Mouse (Mus musculus): ENCODE measurements at regions not wholly inside any gene's neighbourhood (a gene's known extent, or its start where the extent isn't known, plus 50 kb on each side); places are given as distances from the start of the nearest gene placed in this dataset.

- H3K4me1 ChIP-seq (ENCODE audit: control insufficient read depth, insufficient read depth, low read length): no peaks in the 10 kb centered on the region
- TF ChIP-seq POLR2A (IDR thresholded peaks at IDR 0.05; ENCODE audit: control insufficient read depth, low read depth, low read length) (no peak), CTCF (IDR thresholded peaks at IDR 0.05; ENCODE audit: control insufficient read depth, insufficient read depth, insufficient replicate concordance, low read depth, low read length) (no peak)
- H3K27me3 ChIP-seq (ENCODE audit: control insufficient read depth, insufficient read depth, low read length): no peaks in the 10 kb centered on the region
- H3K36me3 ChIP-seq (ENCODE audit: control insufficient read depth, insufficient read depth, low read length): no peaks in the 10 kb centered on the region
- H3K27ac ChIP-seq (ENCODE audit: control insufficient read depth, insufficient read depth, low read depth, low read length): no peak overlapping the region
- no peak overlapping the region for H3K4me3 ChIP-seq (ENCODE audit: control insufficient read depth, low read depth, low read length)
These were observed 402.7 kb downstream of the Gsdmc2 start for GRCm38 (mm10) chr15:63442146-63442780.

- Histone ChIP-seq H3K4me1 (ENCODE audit: control insufficient read depth, insufficient read depth, low read length) (no peaks in the 10 kb centered on the region), H3K4me3 (ENCODE audit: control insufficient read depth, low read depth, low read length) (no peak overlapping the region), H3K36me3 (ENCODE audit: control insufficient read depth, insufficient read depth, low read length) (no peaks in the 10 kb centered on the region), H3K27ac (ENCODE audit: control insufficient read depth, insufficient read depth, low read depth, low read length) (no peak overlapping the region), H3K27me3 (ENCODE audit: control insufficient read depth, insufficient read depth, low read length) (no peaks in the 10 kb centered on the region)
- TF ChIP-seq POLR2A (IDR thresholded peaks at IDR 0.05; ENCODE audit: control insufficient read depth, low read depth, low read length): no peak
- no peak for TF ChIP-seq CTCF (IDR thresholded peaks at IDR 0.05; ENCODE audit: control insufficient read depth, insufficient read depth, insufficient replicate concordance, low read depth, low read length)
These were observed 432.3 kb downstream of the Gsdmc2 start for GRCm38 (mm10) chr15:63412649-63413048.

- Histone ChIP-seq H3K4me3 (ENCODE audit: control insufficient read depth, low read depth, low read length) (no peak overlapping the region), H3K27ac (ENCODE audit: control insufficient read depth, insufficient read depth, low read depth, low read length) (no peak overlapping the region), H3K36me3 (ENCODE audit: control insufficient read depth, insufficient read depth, low read length) (no peaks in the 10 kb centered on the region), H3K27me3 (ENCODE audit: control insufficient read depth, insufficient read depth, low read length) (no peaks in the 10 kb centered on the region), H3K4me1 (ENCODE audit: control insufficient read depth, insufficient read depth, low read length) (no peaks in the 10 kb centered on the region)
- TF ChIP-seq CTCF (IDR thresholded peaks at IDR 0.05; ENCODE audit: control insufficient read depth, insufficient read depth, insufficient replicate concordance, low read depth, low read length) (no peak), POLR2A (IDR thresholded peaks at IDR 0.05; ENCODE audit: control insufficient read depth, low read depth, low read length) (no peak)
These were observed 433.2 kb downstream of the Gsdmc2 start for GRCm38 (mm10) chr15:63411771-63412118.

GRCm38 (mm10) chr15:63410994-63411770, 433.8 kb downstream of the Gsdmc2 start:
- Histone ChIP-seq H3K4me3 (ENCODE audit: control insufficient read depth, low read depth, low read length) (no peak overlapping the region), H3K27me3 (ENCODE audit: control insufficient read depth, insufficient read depth, low read length) (no peaks in the 10 kb centered on the region)
- TF ChIP-seq POLR2A (IDR thresholded peaks at IDR 0.05; ENCODE audit: control insufficient read depth, low read depth, low read length) (no peak), CTCF (IDR thresholded peaks at IDR 0.05; ENCODE audit: control insufficient read depth, insufficient read depth, insufficient replicate concordance, low read depth, low read length) (no peak)

GRCm38 (mm10) chr15:63400445-63400844, 444.5 kb downstream of the Gsdmc2 start:
- no peak overlapping the region for H3K4me3 ChIP-seq (ENCODE audit: control insufficient read depth, low read depth, low read length)
- H3K27ac ChIP-seq (ENCODE audit: control insufficient read depth, insufficient read depth, low read depth, low read length): no peak overlapping the region
- TF ChIP-seq POLR2A (IDR thresholded peaks at IDR 0.05; ENCODE audit: control insufficient read depth, low read depth, low read length) (no peak), CTCF (IDR thresholded peaks at IDR 0.05; ENCODE audit: control insufficient read depth, insufficient read depth, insufficient replicate concordance, low read depth, low read length) (no peak)
- no peaks in the 10 kb centered on the region for H3K36me3 ChIP-seq (ENCODE audit: control insufficient read depth, insufficient read depth, low read length)
- no peaks in the 10 kb centered on the region for H3K4me1 ChIP-seq (ENCODE audit: control insufficient read depth, insufficient read depth, low read length)
- H3K27me3 ChIP-seq (ENCODE audit: control insufficient read depth, insufficient read depth, low read length): no peaks in the 10 kb centered on the region

More at GRCm38 (mm10) chr15:63410994-63411770, 433.8 kb downstream of the Gsdmc2 start:
- H3K36me3 ChIP-seq (ENCODE audit: control insufficient read depth, insufficient read depth, low read length): no peaks in the 10 kb centered on the region
- H3K4me1 ChIP-seq (ENCODE audit: control insufficient read depth, insufficient read depth, low read length): no peaks in the 10 kb centered on the region
- H3K27ac ChIP-seq (ENCODE audit: control insufficient read depth, insufficient read depth, low read depth, low read length): no peak overlapping the region

- TF ChIP-seq CTCF (IDR thresholded peaks at IDR 0.05; ENCODE audit: control insufficient read depth, insufficient read depth, insufficient replicate concordance, low read depth, low read length) (no peak), POLR2A (IDR thresholded peaks at IDR 0.05; ENCODE audit: control insufficient read depth, low read depth, low read length) (no peak)
- Histone ChIP-seq H3K4me3 (ENCODE audit: control insufficient read depth, low read depth, low read length) (no peak overlapping the region), H3K4me1 (ENCODE audit: control insufficient read depth, insufficient read depth, low read length) (no peaks in the 10 kb centered on the region), H3K27me3 (ENCODE audit: control insufficient read depth, insufficient read depth, low read length) (no peaks in the 10 kb centered on the region), H3K27ac (ENCODE audit: control insufficient read depth, insufficient read depth, low read depth, low read length) (no peak overlapping the region), H3K36me3 (ENCODE audit: control insufficient read depth, insufficient read depth, low read length) (no peaks in the 10 kb centered on the region)
These were observed 445.0 kb downstream of the Gsdmc2 start for GRCm38 (mm10) chr15:63400011-63400410.

GRCm38 (mm10) chr15:63397485-63397884, 447.5 kb downstream of the Gsdmc2 start:
- no peak overlapping the region for H3K4me3 ChIP-seq (ENCODE audit: control insufficient read depth, low read depth, low read length)
- H3K36me3 ChIP-seq (ENCODE audit: control insufficient read depth, insufficient read depth, low read length): no peaks in the 10 kb centered on the region
- H3K4me1 ChIP-seq (ENCODE audit: control insufficient read depth, insufficient read depth, low read length): no peaks in the 10 kb centered on the region
- H3K27ac ChIP-seq (ENCODE audit: control insufficient read depth, insufficient read depth, low read depth, low read length): no peak overlapping the region
- TF ChIP-seq POLR2A (IDR thresholded peaks at IDR 0.05; ENCODE audit: control insufficient read depth, low read depth, low read length): no peak
- TF ChIP-seq CTCF (IDR thresholded peaks at IDR 0.05; ENCODE audit: control insufficient read depth, insufficient read depth, insufficient replicate concordance, low read depth, low read length): no peak
- no peaks in the 10 kb centered on the region for H3K27me3 ChIP-seq (ENCODE audit: control insufficient read depth, insufficient read depth, low read length)

Measured in testis, adult 2 months (tissue).